Mouse (Mus musculus): ENCODE results near the gene Hnrnpm. TPM values are rescaled to one million over a fixed set of nuclear protein-coding genes. Genes with fewer than 3 reads are reported as not detected.
A peak's percentile ranks its signal among the peaks of the same experiment; 100 is the strongest.
"Not testable (repeated sequence)": the region's sequence is repeated elsewhere in the genome, so short reads cannot be mapped to it uniquely, and the experiment has no call there.

Hnrnpm gene
- total and polyA plus RNA-seq, 2 experiments from 2014 or later = 54.3 to 139 TPM

DNA sequence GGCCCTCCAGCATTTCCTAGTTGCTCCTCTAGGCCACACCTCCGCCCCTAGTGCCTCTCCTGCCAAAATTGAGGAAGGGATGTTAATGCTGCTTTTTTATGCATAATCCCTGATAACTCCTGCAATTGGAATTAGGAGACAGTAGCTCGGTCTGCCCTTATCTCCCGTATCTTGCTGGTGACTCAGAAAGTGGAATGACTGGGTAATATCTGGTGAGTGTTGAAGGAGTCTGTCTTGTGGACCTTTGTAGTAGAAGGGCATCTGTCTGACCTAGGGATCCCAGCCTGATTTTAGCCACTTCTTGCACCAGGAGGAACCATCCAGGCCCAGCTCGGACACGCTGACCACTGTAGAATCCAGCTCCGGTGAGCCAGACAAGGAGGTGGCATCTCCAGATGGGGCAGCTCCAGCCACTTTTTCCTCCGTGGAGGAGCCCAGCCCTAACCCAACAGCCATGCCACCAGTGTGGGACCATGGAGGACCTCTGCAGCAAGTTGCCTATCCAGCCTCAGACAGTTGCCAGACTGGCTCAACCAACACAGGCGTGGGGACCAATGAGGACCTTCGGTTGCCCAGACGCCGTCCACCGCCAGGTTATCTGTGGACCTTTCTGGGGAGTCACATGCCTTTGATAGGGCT lies 57.1 kb downstream of the Hnrnpm start:
- Histone ChIP-seq H3K27ac (ENCODE audit: low read depth) (peak overlapping the region; percentile 97), H3K4me3 (ENCODE audit: low read depth, low read length) (peak overlapping the region; percentile 71), H3K4me2 (ENCODE audit: low read depth, low read length) (peak overlapping the region; percentile 67), H3K9me3 (replicated peaks; ENCODE audit: control insufficient read depth, low read length) (no peaks in the 10 kb centered on the region), H3K36me3 (replicated peaks; ENCODE audit: control insufficient read depth, insufficient read depth, low read length) (0 out of 2 replicates have a peak, but pooled peaks cover 5% of the 10 kb centered on the region), H3K4me1 (ENCODE audit: control insufficient read depth, insufficient read depth) (peaks cover 15% of the 10 kb centered on the region; the same call in 1 of the 2 replicates), H3K27me3 (ENCODE audit: control insufficient read depth, insufficient read depth, low read length) (no peaks in the 10 kb centered on the region), H3K9ac (replicated peaks; ENCODE audit: low read depth, low read length) (peak overlapping the region; percentile 70)
- TF ChIP-seq EP300 (IDR thresholded peaks at IDR 0.05; ENCODE audit: low read depth) = no peak
- no peak for TF ChIP-seq CTCF (IDR thresholded peaks at IDR 0.05; ENCODE audit: low read depth)
- 55% methylated on average over 12 of the region's 12 CpGs for WGBS
- no peak for DNase-seq (ENCODE audit: low spot score)
- ATAC-seq (ENCODE audit: insufficient read depth, low read depth) = no peak

DNA sequence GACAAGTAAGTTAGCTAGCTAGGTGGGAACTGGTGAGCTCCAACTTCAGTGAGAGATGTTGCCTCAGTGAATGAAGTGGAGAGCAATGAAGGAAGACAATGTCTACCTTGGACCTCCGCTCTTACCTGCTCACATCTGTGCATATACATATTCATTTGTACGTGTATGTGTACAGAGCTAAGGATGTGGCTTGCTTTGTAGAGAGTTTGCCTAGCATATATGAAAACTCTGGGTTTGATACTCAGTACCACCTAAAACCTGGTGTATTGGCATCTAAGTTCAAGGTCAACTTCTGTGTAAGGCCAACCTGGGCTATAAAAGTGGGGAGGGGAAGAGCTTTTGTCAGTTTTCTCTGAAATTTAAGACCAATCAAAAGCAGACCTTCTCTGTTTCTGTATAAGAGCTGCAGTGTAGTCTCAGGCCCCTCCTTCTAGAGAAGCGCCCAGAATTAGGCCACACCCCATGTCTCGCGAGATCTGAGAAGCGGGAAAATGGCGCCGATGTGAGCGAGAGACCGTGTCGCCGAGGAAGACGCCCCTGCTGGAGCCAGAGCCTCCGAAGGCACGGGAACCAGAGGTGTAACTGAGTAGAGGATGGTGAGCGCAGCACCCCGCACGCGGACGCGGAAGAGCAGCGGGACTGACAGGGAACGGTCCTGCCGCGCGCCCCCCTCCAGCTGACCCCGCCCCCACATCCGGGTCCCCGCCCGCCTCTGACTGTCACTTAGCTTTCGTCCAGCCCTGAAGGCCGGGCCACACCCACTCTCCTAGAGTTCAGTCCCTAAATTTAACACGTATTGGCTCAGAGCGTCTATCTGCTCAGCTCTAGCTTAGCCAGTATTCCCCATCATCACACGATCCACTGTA lies 57.8 kb downstream of the Hnrnpm start, which contains the start of gene Zfp414:
Gene Zfp414, plus strand, starts transcription at position 470 of the 866 bp plus-strand sequence.
- DNase-seq (ENCODE audit: low spot score) (peak; percentile 94), ATAC-seq (ENCODE audit: insufficient read depth, low read depth) (peak; percentile 96)
- Histone ChIP-seq H3K4me2 (ENCODE audit: low read depth, low read length) (peak within 1 kb of the TSS; percentile 67), H3K27ac (ENCODE audit: low read depth) (peak within 1 kb of the TSS; percentile 97), H3K4me1 (ENCODE audit: control insufficient read depth, insufficient read depth) (peaks cover 15% of the 10 kb centered on the region; the same call in 1 of the 2 replicates), H3K9ac (replicated peaks; ENCODE audit: low read depth, low read length) (peak within 1 kb of the TSS; percentile 70), H3K4me3 (ENCODE audit: low read depth, low read length) (peak within 1 kb of the TSS; percentile 71), H3K36me3 (replicated peaks; ENCODE audit: control insufficient read depth, insufficient read depth, low read length) (0 out of 2 replicates have a peak, but pooled peaks cover 5% of the 10 kb centered on the region), H3K9me3 (replicated peaks; ENCODE audit: control insufficient read depth, low read length) (no peaks in the 10 kb centered on the region), H3K27me3 (ENCODE audit: control insufficient read depth, insufficient read depth, low read length) (no peaks in the 10 kb centered on the region)
- 2% methylated on average over 35 of the region's 35 CpGs for WGBS
- no peak for TF ChIP-seq CTCF (IDR thresholded peaks at IDR 0.05; ENCODE audit: low read depth)
- no peak; the same call in 1 of the 2 replicates for TF ChIP-seq EP300 (IDR thresholded peaks at IDR 0.05; ENCODE audit: low read depth)

DNA sequence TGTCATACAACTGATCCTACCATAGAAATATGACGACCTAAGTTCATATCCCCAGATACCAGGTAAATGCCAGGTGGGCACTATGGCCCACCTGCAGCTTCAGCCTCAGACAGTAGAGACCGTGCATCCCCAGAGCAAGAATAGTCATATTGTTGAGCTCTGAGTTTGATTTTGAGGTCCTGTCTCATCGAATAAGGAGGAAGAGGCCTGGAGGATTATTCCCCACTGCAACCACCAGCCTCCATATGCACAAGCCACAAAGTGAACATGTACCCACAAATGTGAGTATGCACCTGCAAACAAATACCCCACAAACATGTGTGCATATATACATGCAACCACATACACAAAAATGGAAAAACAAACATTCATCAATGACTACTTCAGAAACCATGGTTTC lies 59.4 kb downstream of the Hnrnpm start:
- Histone ChIP-seq H3K4me2 (ENCODE audit: low read depth, low read length) (no peak overlapping the region), H3K9ac (replicated peaks; ENCODE audit: low read depth, low read length) (no peak overlapping the region), H3K27me3 (ENCODE audit: control insufficient read depth, insufficient read depth, low read length) (no peaks in the 10 kb centered on the region), H3K4me3 (ENCODE audit: low read depth, low read length) (no peak overlapping the region), H3K36me3 (replicated peaks; ENCODE audit: control insufficient read depth, insufficient read depth, low read length) (no peaks in the 10 kb centered on the region), H3K4me1 (ENCODE audit: control insufficient read depth, insufficient read depth) (peaks cover 15% of the 10 kb centered on the region; the same call in 1 of the 2 replicates), H3K27ac (ENCODE audit: low read depth) (no peak overlapping the region), H3K9me3 (replicated peaks; ENCODE audit: control insufficient read depth, low read length) (no peaks in the 10 kb centered on the region)
- DNase-seq (ENCODE audit: low spot score) (peak; percentile 2), ATAC-seq (ENCODE audit: insufficient read depth, low read depth) (no peak)
- 88% methylated on average over 3 of the region's 3 CpGs for WGBS
- TF ChIP-seq CTCF (IDR thresholded peaks at IDR 0.05; ENCODE audit: low read depth) (no peak), EP300 (IDR thresholded peaks at IDR 0.05; ENCODE audit: low read depth) (no peak)

DNA sequence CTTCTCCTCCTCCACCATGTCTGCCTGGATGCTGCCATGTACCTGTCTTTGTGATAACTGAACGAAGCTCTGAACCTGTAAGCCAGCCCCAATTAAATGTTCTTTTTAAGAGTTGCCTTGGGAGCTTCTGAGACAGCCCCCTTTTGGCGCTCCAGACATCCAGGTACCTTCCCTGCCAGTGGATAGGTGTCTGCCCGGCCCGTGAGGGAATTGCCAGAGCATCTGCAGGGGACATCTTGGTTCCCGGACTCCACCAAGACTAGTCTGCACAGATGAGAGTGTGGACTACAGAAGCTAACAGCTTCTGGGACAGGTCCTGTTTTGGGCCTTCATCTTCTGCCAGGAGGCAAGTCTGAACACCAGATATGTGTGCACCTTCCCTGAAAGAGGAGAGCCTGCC lies 72.9 kb downstream of the Hnrnpm start:
- not testable (repeated sequence) for H3K4me2 ChIP-seq (ENCODE audit: low read depth, low read length); H3K4me1 ChIP-seq (ENCODE audit: control insufficient read depth, insufficient read depth); H3K36me3 ChIP-seq (replicated peaks; ENCODE audit: control insufficient read depth, insufficient read depth, low read length); H3K9me3 ChIP-seq (replicated peaks; ENCODE audit: control insufficient read depth, low read length); H3K9ac ChIP-seq (replicated peaks; ENCODE audit: low read depth, low read length); H3K27me3 ChIP-seq (ENCODE audit: control insufficient read depth, insufficient read depth, low read length); ATAC-seq (ENCODE audit: insufficient read depth, low read depth); H3K27ac ChIP-seq (ENCODE audit: low read depth); H3K4me3 ChIP-seq (ENCODE audit: low read depth, low read length); DNase-seq (ENCODE audit: low spot score)
- 79% methylated on average over 5 of the region's 5 CpGs for WGBS

DNA sequence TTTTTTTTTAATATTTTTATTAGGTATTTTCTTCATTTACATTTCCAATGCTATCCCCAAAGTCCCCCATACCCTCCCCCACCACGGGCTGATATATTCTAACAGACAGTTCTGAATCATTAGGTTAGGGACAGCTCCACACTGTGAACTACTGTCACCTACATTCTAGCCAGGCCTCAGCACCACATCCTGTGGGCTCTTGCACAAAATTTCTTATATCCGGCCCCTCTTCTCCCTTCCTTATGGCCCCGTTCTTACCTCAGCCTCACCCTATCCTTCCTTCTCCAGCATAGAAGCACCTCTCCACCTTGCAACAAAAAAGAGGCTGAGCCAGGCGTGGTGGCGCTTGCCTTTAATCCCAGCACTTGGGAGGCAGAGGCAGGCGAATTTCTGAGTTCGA lies 76.1 kb downstream of the Hnrnpm start:
- Histone ChIP-seq H3K36me3 (replicated peaks; ENCODE audit: control insufficient read depth, insufficient read depth, low read length) (no peaks in the 10 kb centered on the region), H3K4me3 (ENCODE audit: low read depth, low read length) (no peak overlapping the region), H3K9me3 (replicated peaks; ENCODE audit: control insufficient read depth, low read length) (no peaks in the 10 kb centered on the region), H3K27ac (ENCODE audit: low read depth) (no peak overlapping the region), H3K9ac (replicated peaks; ENCODE audit: low read depth, low read length) (no peak overlapping the region), H3K4me2 (ENCODE audit: low read depth, low read length) (no peak overlapping the region), H3K27me3 (ENCODE audit: control insufficient read depth, insufficient read depth, low read length) (no peaks in the 10 kb centered on the region), H3K4me1 (ENCODE audit: control insufficient read depth, insufficient read depth) (no peaks in the 10 kb centered on the region)
- ATAC-seq (ENCODE audit: insufficient read depth, low read depth) (no peak), DNase-seq (ENCODE audit: low spot score) (no peak)
- no peak for TF ChIP-seq EP300 (IDR thresholded peaks at IDR 0.05; ENCODE audit: low read depth)
- TF ChIP-seq CTCF (IDR thresholded peaks at IDR 0.05; ENCODE audit: low read depth) = no peak
- WGBS = 76% methylated on average over 7 of the region's 7 CpGs
